7 mouse cellular contexts compared by ENCODE assay signal in the genomic region with DNA sequence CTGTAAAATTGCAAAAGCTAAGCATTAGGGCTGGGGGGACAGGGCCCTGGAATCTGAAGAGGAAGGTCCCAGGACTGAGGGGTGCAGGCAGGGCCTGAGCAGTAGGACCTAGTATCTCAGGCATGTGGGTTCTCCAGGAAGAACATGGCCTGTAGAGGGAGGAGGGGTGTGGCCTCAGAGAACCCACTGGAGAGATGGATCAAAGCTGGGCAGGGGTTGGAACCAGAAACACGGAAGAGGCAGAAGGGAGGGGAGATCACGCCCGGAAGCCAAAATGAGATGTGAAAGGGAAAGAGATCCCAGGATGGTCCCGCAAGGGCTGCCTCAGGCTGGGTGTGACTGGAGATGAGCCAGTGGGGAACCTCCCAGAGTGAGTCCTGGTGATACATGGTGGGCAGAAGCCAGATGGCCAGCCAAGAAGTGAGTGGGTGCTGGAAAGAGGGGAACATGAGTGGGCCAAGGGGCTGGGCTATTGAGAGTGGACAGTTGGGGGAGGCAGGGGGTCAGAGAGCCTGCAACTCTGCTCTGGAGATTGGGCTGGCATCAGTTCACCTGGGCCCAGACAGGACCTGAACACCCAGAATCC.
DNase-seq lines count a peak whose midpoint lies in the region; ATAC-seq and TF ChIP-seq lines count a peak whose summit lies in the region.

No protein-coding gene starts in this region.

- peak overlapping the region; percentile 95 for H3K27ac ChIP-seq in bone marrow macrophage, adult 2 months (ENCODE audit: insufficient read depth, low read depth, low read length)
- H3K27ac ChIP-seq in midbrain, embryonic 14.5 days (replicated peaks; ENCODE audit: low read depth, low read length) = no peak overlapping the region

- no peaks in the 10 kb centered on the region for H3K27me3 ChIP-seq in midbrain, embryonic 14.5 days (ENCODE audit: control insufficient read depth, insufficient read depth, low read length)

- H3K4me2 ChIP-seq in midbrain, embryonic 14.5 days (ENCODE audit: low read length) = no peak overlapping the region

- H3K36me3 ChIP-seq in midbrain, embryonic 14.5 days (ENCODE audit: control insufficient read depth, insufficient read depth, low read length) = no peaks in the 10 kb centered on the region

- H3K9ac ChIP-seq in midbrain, embryonic 14.5 days (replicated peaks; ENCODE audit: low read length) = no peak overlapping the region

- no peaks in the 10 kb centered on the region for H3K9me3 ChIP-seq in midbrain, embryonic 14.5 days (ENCODE audit: control insufficient read depth, low read length)

- no peak for TF ChIP-seq POLR2A in bone marrow macrophage, adult 2 months (IDR thresholded peaks at IDR 0.05; ENCODE audit: borderline replicate concordance, low read depth, low read length)

- WGBS in midbrain, embryonic 14.5 days = 64% methylated on average over 4 of the region's 4 CpGs

- intact Hi-C loops in left cerebral cortex, postnatal 14 days (cut with DNase I) = no loop called here
- intact Hi-C loops in left cerebral cortex, postnatal 10 days (cut with DNase I) = no loop called here
- intact Hi-C loops in heart, postnatal 36 days (cut with DNase I) = no loop called here

- peak overlapping the region; percentile 58 for H3K4me3 ChIP-seq in bone marrow macrophage, adult 2 months (ENCODE audit: insufficient read depth, low read length)
- no peak overlapping the region for H3K4me3 ChIP-seq in midbrain, embryonic 14.5 days (replicated peaks; ENCODE audit: low read depth, low read length)

- no peak for ATAC-seq in midbrain, embryonic 14.5 days (ENCODE audit: low FRiP score, low TSS enrichment)

- TF ChIP-seq CTCF in bone marrow macrophage, adult 2 months (IDR thresholded peaks at IDR 0.05; ENCODE audit: low read depth, low read length) = no peak

- H3K4me1 ChIP-seq in bone marrow macrophage, adult 2 months (ENCODE audit: control insufficient read depth, insufficient read depth, low read length) = peaks cover 40% of the 10 kb centered on the region
- peaks cover 19% of the 10 kb centered on the region for H3K4me1 ChIP-seq in midbrain, embryonic 14.5 days (ENCODE audit: control insufficient read depth, insufficient read depth, low read length)

- peak; percentile 32 to 68 for DNase-seq in left cerebral cortex, postnatal 14 days (ENCODE audit: low spot score in 2 of 2)
- DNase-seq in left cerebral cortex, postnatal 10 days (ENCODE audit: extremely low spot score in 1 of 2, low spot score in 2 of 2) = no peak
- DNase-seq in heart, postnatal 36 days = peak; percentile 38 to 56
- DNase-seq in monocyte, adult 2 months (ENCODE audit: low read depth in 1 of 2, low spot score in 2 of 2) = peak; percentile 59 to 63
- DNase-seq in urinary bladder, postnatal 25 days (ENCODE audit: low spot score) = no peak
- no peak for DNase-seq in midbrain, embryonic 14.5 days

Comparison
In these comparisons a context has a peak if more than half of its experiments do, and no peak if none do; other contexts are left out.
1. DNase-seq: peak in left cerebral cortex, postnatal 14 days (2 of 2), heart, postnatal 36 days (2 of 2) and monocyte, adult 2 months (2 of 2); none in left cerebral cortex, postnatal 10 days (0 of 2), urinary bladder, postnatal 25 days (single experiment) and midbrain, embryonic 14.5 days (single experiment).